Mouse (Mus musculus) megakaryocyte, adult 5-6 weeks (primary cell): ENCODE results near the gene Slc16a3. TPM values are rescaled to one million over a fixed set of nuclear protein-coding genes. Genes with fewer than 3 reads are reported as not detected.
A peak's percentile ranks its signal among the peaks of the same experiment; 100 is the strongest.

Experiments
- ATAC-seq: 2 replicates; pipeline ENCODE4 v1.8.0; 2016; ENCODE audit warnings: mild to moderate bottlenecking, inconsistent platforms; ENCODE audit not compliant: poor library complexity, severe bottlenecking
- total RNA-seq, 2 experiments: library from RNA; stranded (forward) in 1 of 2; stranded (reverse) in 1 of 2; fragments of 153-499, 151-499 nt in 1 of 2; fragments of 221-1000, 200-1000 nt in 1 of 2; gene quantifications; 2 replicates each; pipeline versions ENCODE4 v1.2.3 to v1.2.4; 2015 to 2017

Slc16a3 gene
- total RNA-seq, 2 experiments from 2014 or later: 21.4 to 40.7 TPM

DNA sequence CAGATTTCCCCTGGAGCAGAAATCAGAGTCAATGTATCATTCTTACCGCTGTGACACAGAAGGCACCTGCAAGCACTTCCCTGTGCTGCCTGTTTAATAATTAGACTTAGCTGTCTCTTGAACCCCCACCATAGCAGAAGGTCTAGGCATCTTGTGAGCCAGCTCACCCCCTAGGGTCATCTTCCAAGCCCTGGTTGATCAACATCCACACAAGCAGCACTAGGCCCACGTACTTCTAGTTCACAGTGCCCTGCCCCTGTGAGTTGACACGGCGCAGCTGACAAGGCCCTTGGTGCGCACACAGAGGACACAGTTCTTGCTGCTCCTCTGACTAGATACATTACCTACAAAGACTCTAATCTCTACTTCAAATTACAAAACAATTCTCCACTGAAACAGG, 21.5 kb downstream of the Slc16a3 start:
- no peak for ATAC-seq

GRCm38 (mm10) chr11:120971237-120971636, 23.0 kb downstream of the Slc16a3 start:
- no peak for ATAC-seq

- ATAC-seq: no peak
These were observed 25.0 kb downstream of the Slc16a3 start for GRCm38 (mm10) chr11:120973318-120973717.

DNA sequence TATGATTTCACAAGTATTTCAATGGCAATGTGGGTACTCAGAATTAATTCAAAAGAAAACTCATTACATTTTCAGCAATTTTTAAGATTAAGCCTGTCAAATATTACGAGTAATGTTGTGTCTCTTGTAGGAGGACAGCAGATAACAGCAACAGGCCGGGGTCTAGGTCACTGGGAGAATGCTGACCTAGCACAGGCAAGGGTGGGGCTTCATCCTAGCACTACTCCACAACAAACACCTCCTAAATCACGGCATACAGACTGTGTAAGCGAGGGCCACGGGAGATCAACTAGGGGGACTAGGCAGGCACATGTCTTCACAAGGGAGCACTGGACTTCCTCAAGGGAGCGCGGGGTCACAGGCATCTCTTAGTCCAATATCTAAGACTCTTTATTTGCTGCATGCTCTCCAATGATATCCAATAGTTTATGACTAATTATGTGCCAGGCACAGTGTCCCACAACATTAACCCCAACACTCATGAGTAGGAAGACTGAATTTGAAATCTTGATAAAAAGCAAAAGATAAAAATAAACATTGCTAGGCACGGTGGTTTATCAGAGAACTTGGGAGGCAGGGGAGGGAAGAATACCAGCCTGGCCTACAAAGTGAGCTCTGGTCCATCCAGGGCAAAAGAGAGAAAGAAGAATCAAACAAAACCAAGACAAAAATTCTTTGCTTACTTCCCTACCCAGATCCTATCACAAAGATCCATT, 31.6 kb downstream of the Slc16a3 start:
- ATAC-seq: no peak

DNA sequence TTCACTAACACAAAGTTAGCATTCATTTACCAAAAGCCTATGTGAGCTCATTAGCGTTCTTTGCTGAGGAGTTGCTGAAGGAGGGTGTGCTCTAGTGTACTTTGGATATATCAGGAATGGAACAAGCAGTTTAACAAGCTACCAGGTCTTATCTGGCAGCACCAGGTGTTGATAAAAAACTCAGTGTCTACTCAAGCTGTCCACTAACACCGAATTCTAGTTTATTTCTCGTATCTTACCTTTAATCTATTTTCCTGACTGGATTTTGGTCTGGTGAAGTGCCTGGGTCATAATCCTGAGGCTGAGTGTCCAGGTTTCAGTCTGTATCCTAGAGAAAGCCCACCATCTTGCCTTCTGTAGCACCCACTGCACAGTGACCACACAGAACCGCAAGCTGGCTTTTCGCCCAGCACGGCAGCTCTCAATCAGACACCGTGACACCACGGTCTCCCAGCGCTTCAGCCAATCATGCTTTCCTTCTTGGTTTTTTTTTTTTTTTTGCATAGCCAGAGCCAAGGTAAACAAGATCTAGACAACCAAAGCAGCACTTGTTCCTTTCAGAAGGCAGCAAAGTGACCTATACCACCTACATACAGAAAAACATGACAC, 32.3 kb downstream of the Slc16a3 start:
- peak; percentile 49 for ATAC-seq

DNA sequence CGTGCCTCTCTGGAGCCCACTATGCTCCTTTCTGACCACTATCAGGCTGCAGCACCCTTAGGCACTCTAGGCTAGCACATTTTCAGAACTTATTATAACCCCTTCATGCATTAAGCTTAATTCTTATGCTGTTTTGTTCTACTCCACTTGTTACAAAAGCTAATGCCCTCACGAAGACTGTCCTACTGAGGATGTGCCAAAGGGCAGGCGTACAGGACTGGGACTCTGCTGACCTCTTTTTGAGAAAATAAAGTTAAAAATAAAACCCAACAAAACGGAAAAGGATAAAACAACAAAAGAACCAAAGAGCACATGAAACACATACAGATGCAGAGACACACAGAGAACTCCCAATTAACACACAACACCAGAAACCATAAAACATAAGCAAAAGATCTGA, 33.4 kb downstream of the Slc16a3 start:
- ATAC-seq: no peak

- no peak for ATAC-seq
These were observed 34.2 kb downstream of the Slc16a3 start for GRCm38 (mm10) chr11:120982459-120982858.

DNA sequence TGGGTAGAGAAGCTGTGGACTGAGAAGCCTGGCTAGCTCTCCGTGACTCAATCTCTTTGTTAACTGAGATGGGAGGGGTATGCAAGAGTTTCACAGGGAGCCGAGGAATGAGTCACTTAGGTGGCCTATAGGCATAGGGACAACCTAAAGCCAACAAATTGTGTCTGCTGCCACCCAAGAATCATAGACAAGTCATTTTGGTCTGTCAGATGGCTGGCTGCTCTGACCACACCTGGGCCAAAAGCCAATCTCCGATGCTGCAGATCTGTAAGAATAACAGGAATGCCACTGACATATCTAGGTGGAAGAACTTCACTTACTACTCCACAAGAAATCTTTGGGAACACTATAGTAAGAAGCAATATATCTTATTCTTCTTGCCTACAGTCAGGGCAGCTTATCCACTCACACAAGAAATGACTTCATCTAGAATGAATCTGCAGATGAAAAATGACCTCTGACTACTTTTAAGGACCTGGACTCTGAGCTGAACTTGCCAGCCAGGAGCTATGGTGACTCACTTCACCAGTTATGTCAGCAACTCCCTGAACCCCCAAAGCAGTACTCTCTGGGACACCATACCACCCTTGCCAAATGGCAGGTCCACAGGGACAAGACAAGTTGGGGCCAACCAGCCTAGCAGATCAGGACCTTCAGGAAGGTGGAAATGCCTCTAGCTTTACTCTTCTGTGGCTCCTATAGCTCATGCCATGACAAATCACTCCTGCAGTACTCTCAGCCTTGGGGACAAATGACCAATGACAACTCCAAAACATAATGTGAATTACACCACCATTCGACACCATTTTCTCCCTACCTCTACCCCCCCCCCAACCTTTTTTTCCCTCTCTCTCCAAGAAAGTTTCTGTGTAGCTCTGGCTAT, 36.4 kb downstream of the Slc16a3 start:
- ATAC-seq: no peak

DNA sequence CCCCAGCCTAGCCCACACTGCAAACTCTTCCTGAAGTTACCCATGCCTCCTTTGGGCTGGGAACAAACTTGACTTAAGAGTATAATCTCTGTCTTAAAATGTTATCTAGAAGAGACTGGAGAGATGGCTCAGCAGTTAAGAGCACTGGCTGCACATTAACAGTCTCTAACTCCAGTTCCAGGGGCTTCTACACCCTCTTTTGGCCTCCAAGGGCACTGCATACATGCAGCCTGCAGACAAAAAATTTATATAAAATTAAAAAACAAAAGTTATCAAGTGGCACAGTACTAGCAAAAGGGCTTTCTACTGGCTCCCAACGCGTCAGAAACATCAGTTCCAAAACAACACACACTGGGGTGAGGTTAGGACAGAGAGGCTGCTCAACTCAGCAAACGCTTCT, 39.3 kb downstream of the Slc16a3 start:
- no peak for ATAC-seq

DNA sequence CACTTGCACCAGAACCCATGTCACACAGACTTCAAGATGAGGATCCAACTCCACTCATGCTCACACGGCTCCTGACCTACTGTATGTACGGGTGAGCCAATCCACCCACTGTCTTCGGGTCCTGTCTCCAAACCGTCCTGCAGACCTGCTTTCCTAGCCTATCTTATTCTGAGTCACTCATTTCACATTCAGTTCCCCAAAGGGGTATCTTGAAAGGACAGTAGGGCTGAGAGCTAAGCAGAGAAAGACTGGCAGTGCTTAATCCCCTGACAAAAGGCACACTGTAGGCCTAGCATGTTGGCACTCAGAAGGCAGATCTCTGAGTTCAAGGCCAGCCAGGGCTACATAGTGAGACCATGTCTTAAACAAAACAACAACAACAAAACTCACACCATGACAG, 40.1 kb downstream of the Slc16a3 start:
- ATAC-seq: no peak

DNA sequence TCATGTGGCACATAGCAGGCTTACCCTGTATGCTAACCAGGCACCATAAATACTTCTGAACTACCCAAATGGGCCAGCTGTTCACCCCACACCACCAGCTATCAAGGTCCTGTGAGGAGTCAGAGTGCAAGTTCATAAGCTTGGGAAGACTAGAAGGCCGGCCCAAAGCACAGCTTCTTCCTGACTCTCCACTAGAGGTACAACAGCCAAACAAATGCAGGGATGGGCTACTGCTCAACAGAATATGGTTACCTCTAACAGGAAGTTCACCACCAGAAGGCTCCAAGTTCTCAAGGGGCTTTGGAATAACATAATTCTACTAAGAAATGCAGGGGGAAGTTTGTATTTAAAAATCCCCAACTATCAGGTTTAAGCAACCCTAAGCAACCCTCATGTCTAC, 41.2 kb downstream of the Slc16a3 start:
- ATAC-seq: no peak

DNA sequence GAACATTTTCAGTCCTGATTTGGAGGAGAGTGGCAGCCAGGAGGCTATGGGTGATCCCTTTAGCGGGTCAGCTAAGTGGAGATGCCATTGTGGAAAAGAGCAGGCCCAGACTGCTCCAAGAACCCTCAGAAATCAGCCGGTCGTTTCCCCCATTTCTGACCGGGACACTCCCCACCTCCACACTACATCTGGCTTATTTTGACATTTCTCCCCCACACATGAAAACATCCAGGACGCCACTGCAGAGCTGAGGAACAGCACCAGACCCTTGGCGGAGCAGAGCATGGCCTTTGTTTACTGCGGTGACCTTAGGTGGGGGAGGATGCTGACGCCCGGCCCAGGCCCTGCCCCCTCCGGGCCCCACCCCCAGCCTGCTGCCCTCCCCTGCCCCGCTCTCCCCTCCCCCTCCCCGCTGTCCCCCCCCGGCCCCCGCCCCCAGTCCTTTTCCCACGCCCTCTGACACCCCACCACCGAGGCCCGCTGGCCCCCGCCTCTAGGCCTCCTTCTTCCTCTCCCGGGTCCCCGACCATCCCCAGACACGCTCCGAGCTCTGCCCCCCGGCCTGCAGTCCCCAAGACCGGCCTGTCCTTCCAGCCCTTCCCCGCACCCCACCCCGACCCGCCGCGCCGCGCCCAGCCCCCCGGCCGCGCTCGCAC, 42.0 kb downstream of the Slc16a3 start:
- ATAC-seq: peak; percentile 45

DNA sequence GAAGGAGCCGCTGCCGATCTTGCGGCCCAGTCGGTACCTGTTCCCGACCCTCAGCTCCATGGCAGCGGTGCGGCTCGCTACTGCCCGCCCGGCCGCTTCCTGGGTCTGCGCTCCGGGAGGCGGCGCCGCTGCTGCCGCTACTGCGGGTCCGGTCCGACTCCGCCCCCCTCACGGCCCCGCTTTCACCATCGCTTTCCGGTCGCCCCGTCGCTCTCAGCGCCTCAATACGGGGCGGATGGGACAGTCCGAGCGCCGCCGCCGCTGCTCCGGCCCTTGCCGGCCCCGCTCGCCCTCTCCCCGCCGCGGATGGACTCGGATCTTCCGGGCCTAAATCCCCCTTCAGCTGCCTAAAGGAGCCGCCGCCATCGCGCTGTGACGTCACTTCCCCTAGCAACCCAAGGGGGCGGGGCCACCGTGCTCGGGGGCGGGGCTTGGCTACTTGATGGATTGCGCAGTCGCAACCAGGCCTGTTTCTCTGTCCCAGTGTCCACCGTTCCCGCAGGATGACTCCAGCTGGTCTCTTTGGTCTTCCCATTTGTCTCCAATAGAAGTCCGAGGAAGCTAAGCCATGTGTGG, 42.8 kb downstream of the Slc16a3 start, which contains the start of gene Csnk1d:
Csnk1d (minus strand) TSS at position 380 of the 576 bp plus-strand sequence.
- ATAC-seq: peak; percentile 79

- no peak for ATAC-seq
These were observed 43.5 kb downstream of the Slc16a3 start for GRCm38 (mm10) chr11:120991791-120992190.

GRCm38 (mm10) chr11:120993080-120993479, 44.8 kb downstream of the Slc16a3 start:
- ATAC-seq: no peak

- no peak for ATAC-seq
These were observed 45.3 kb downstream of the Slc16a3 start for GRCm38 (mm10) chr11:120993586-120993985.

DNA sequence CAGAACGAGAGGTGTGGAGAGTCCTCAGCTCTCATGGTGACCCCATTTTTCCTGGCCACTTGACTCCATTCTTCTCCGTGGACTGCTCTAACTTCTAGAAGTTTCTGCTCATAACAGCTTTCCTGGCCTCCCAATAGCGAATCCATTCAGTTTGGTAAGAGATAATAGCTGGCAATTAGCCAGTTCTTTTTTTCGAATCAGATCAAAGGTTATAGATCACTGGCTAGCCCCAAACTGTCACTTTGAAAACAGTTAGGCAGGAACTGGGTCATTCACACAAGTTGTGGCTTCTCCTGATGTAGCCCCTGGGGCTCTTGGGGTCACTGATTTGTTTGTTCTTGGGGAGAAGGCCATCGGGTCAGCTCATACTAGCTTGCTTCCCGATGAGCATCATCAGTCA, 46.5 kb downstream of the Slc16a3 start:
- ATAC-seq: no peak

- ATAC-seq: no peak
These were observed 53.7 kb downstream of the Slc16a3 start for GRCm38 (mm10) chr11:121001966-121002365.

DNA sequence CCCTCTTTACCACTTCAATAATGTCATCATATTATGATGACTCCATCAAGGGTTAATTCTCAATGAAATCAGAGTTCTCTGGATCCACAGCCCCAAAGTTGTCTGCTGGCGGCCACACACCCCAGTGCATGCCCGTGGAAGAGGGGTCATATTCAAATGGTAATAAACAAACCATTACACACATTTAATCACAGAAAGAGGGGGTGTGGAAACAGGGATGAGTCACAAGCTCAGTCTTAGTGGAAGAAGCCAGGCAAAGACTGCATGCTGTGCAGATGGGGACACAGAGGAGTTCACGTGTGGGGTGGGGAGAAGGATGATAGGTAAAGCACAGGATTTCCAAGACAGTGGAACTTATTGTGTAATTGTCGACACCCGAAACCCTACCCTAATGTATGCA, 56.0 kb downstream of the Slc16a3 start:
- no peak for ATAC-seq

DNA sequence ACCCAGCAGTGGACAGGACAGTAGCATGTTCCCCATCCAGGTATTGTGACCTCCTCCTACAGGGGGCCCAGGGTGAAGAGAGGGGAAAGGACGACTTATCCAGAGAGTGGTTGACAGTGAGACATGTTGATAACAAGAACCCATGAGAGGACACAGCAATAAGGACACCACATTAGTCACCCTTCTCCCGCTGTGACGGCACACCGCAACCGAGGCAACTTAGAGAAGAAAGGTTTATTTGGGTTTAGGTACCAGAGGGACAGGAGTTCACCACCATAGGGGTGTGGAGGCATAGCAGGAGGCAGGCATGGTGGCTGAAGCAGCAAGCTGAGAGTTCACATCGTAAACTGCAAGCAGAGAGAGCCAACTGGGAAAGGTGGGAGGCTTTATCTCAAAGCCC, 57.9 kb downstream of the Slc16a3 start:
- ATAC-seq: no peak
